ENCODE assay signal across 9 mouse cellular contexts in the genomic region with DNA sequence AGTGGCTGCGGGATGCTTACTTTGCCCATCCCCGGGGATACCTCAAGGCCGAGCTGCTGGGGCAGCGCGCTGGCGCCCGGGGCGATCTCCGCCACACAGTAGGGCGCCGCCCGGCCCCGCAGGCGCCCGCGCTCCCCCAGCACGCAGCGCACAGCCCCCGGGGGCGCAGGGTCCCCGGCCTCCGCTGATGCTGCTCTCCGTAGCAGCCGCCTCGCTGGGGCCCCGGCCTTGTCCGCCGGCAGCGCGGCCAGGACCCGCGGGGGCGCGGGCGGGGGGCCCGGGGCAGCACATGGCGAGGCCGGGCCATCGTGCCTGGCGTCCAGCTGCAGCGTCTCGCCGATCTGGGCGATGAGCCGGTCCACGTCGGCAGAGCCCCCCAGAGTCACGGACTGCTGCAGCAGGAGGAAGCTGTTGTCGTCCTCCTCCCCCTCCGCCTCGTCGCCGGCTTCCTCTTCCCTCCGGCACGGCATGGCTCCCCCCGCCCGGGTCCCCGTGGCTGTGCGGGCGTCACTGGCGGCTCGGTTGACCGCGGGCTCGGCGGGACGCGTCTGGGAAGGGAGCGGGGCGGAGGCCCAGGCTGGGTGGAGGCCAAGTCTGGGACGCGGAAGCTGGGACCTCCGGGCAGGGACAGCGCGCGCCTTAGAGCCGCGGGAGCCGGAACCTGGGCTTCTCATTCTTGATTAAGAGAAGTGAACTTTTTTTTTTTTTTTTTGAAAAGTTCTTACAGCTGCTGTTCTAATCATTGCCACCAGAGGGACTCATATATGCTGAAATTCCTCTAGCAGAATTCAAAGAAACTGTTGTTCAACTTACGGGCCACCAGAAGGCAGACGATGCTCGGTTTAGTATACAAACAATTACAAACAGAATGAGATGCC. TPM values are rescaled to one million over a fixed set of nuclear protein-coding genes. Genes with fewer than 3 reads are reported as not detected.
DNase-seq lines count a peak whose midpoint lies in the region; ATAC-seq and TF ChIP-seq lines count a peak whose summit lies in the region.
"Had no signal": no experiment of that assay in that cellular context is flagged by ENCODE, and none has a peak within 500 bp of the region (broad histone marks: within the 10 kb centered on the region; RNA-seq: fewer than 3 reads in every experiment).

A gene (minus strand): TSS at position 633 of the 878 bp plus-strand sequence.

- peak; percentile 76 for DNase-seq in NIH3T3 (ENCODE audit: low read depth)
- DNase-seq in cerebellum, adult 18-20 months, result peak; percentile 17 to 23
- peak; percentile 57 for DNase-seq in forebrain, postnatal 0 days
- DNase-seq in hindbrain, embryonic 10.5 days (ENCODE audit: low spot score), result peak; percentile 69
- DNase-seq in layer of hippocampus, postnatal 14 days (ENCODE audit: low spot score in 2 of 2), result peak; percentile 12 to 40
- peak; percentile 55 for DNase-seq in lung, postnatal 25 days (ENCODE audit: low spot score)
- peak; percentile 17 for DNase-seq in right cerebral cortex, adult 18-20 months
- peak; percentile 43 for DNase-seq in urinary bladder, postnatal 25 days (ENCODE audit: low spot score)

- no peaks in the 10 kb centered on the region for H3K27me3 ChIP-seq in forebrain, postnatal 0 days (ENCODE audit: insufficient read depth, low read length)
- H3K27me3 ChIP-seq in hindbrain, embryonic 10.5 days (ENCODE audit: insufficient read depth, poor library complexity, severe bottlenecking), result no peaks in the 10 kb centered on the region

- peak; percentile 58 for TF ChIP-seq CTCF in forebrain, postnatal 0 days (IDR thresholded peaks at IDR 0.05; ENCODE audit: low read depth)

- peak within 1 kb of the TSS; percentile 45 for H3K4me3 ChIP-seq in forebrain, postnatal 0 days (ENCODE audit: low read depth, low read length)
- peak within 1 kb of the TSS; percentile 68 for H3K4me3 ChIP-seq in hindbrain, embryonic 10.5 days

- peak within 1 kb of the TSS; percentile 59 for H3K9ac ChIP-seq in forebrain, postnatal 0 days

- peak within 1 kb of the TSS; percentile 57 for H3K27ac ChIP-seq in forebrain, postnatal 0 days (ENCODE audit: low read depth, low read length)
- H3K27ac ChIP-seq in hindbrain, embryonic 10.5 days, result peak within 1 kb of the TSS; percentile 97

- H3K36me3 ChIP-seq in forebrain, postnatal 0 days (ENCODE audit: insufficient read depth), result no peaks in the 10 kb centered on the region
- peaks cover 2% of the 10 kb centered on the region; the same call in 1 of the 2 replicates for H3K36me3 ChIP-seq in hindbrain, embryonic 10.5 days

- WGBS in forebrain, postnatal 0 days, result 25% methylated on average over 69 of the region's 82 CpGs
- WGBS in hindbrain, embryonic 10.5 days, result 19% methylated on average over 82 of the region's 82 CpGs

- H3K9me3 ChIP-seq in forebrain, postnatal 0 days (ENCODE audit: low read length), result no peaks in the 10 kb centered on the region
- H3K9me3 ChIP-seq in hindbrain, embryonic 10.5 days, result peaks cover 45% of the 10 kb centered on the region

- ATAC-seq in forebrain, postnatal 0 days, result peak; percentile 64

- H3K4me1 ChIP-seq in forebrain, postnatal 0 days (ENCODE audit: insufficient read depth), result no peaks in the 10 kb centered on the region
- 0 out of 2 replicates have a peak, but pooled peaks cover 6% of the 10 kb centered on the region for H3K4me1 ChIP-seq in hindbrain, embryonic 10.5 days (replicated peaks)

- H3K4me2 ChIP-seq in forebrain, postnatal 0 days (ENCODE audit: low read depth), result peak within 1 kb of the TSS; percentile 77

RNA-seq across cellular contexts. Expression of the gene that starts here (rescaled TPM):
- 4.2 and 5.7 TPM in 2 replicates for total RNA-seq in forebrain, postnatal 0 days (2014; rRNA removed)
- polyA plus RNA-seq in forebrain, postnatal 0 days (2015; fragmentation: Nextera tagmentation; extraction: Ambion mirVana), result 6.5 and 6.9 TPM in 2 replicates
- 81.5 and 99.4 TPM in 2 replicates for polyA plus RNA-seq in hindbrain, embryonic 10.5 days (2016; fragmentation: Nextera tagmentation; extraction: Ambion mirVana)
- 1 to 10 TPM; 1.2 to 1.4 TPM for total RNA-seq in layer of hippocampus, postnatal 14 days (2021)
- total RNA-seq: neutrophil, adult 5-6 weeks had no signal

Comparison
In these comparisons a context has a peak if more than half of its experiments do, and no peak if none do; other contexts are left out.
1. Peak in every context shown above with its lines: DNase-seq, ATAC-seq, H3K4me3 ChIP-seq and H3K27ac ChIP-seq.
2. RNA of the gene that starts here (polyA plus RNA-seq): 81.5 to 99.4 TPM in hindbrain, embryonic 10.5 days; 6.5 to 6.9 TPM in forebrain, postnatal 0 days; every median in the first group is over 10 times any median in the second.
3. DNase-seq: peak in every context shown above with its lines; median percentile 76 in NIH3T3; 69 in hindbrain, embryonic 10.5 days; 57 in forebrain, postnatal 0 days; 55 in lung, postnatal 25 days; 43 in urinary bladder, postnatal 25 days; 26 in layer of hippocampus, postnatal 14 days; 20 in cerebellum, adult 18-20 months; 17 in right cerebral cortex, adult 18-20 months.